Mouse (Mus musculus): ENCODE data around the gene Rnf41. TPM values are rescaled to one million over a fixed set of nuclear protein-coding genes. Genes with fewer than 3 reads are reported as not detected.
A peak's percentile ranks its signal among the peaks of the same experiment; 100 is the strongest.

Gene Rnf41
- total and polyA plus RNA-seq, 2 experiments: 5.1 to 5.9 TPM

- Histone ChIP-seq H3K4me1 (ENCODE audit: control insufficient read depth, insufficient read depth, low read length) (peaks cover 13% of the 10 kb centered on the region; the same call in 1 of the 2 replicates), H3K27ac (replicated peaks; ENCODE audit: insufficient read depth, low read depth, low read length) (no peak overlapping the region), H3K27me3 (ENCODE audit: control insufficient read depth, insufficient read depth, low read length) (no peaks in the 10 kb centered on the region), H3K79me2 (ENCODE audit: control insufficient read depth, insufficient read depth, low read length) (peaks cover 5% of the 10 kb centered on the region), H3K9ac (ENCODE audit: low read depth, low read length) (no peak overlapping the region), H3K36me3 (ENCODE audit: control insufficient read depth, insufficient read depth, low read length) (peaks cover 42% of the 10 kb centered on the region), H3K4me3 (ENCODE audit: insufficient read depth, low read depth, low read length) (no peak overlapping the region)
- no peak for DNase-seq (ENCODE audit: extremely low read depth, low read depth, low spot score)
- TF ChIP-seq CTCF (IDR thresholded peaks at IDR 0.05; ENCODE audit: low read depth, low read length) (no peak), POLR2A (IDR thresholded peaks at IDR 0.05; ENCODE audit: extremely low read depth, insufficient read depth, low read length) (no peak)
- WGBS: 92% methylated on average over 22 of the region's 22 CpGs
These were observed 76.6 kb downstream of the Rnf41 start for GRCm38 (mm10) chr10:128487861-128488712.

- DNase-seq (ENCODE audit: extremely low read depth, low read depth, low spot score): no peak
- H3K79me2 ChIP-seq (ENCODE audit: control insufficient read depth, insufficient read depth, low read length): peaks cover 5% of the 10 kb centered on the region
- WGBS: 90% methylated on average over 4 of the region's 4 CpGs
- H3K4me1 ChIP-seq (ENCODE audit: control insufficient read depth, insufficient read depth, low read length): peaks cover 13% of the 10 kb centered on the region; the same call in 1 of the 2 replicates
- TF ChIP-seq POLR2A (IDR thresholded peaks at IDR 0.05; ENCODE audit: extremely low read depth, insufficient read depth, low read length) (no peak), CTCF (IDR thresholded peaks at IDR 0.05; ENCODE audit: low read depth, low read length) (no peak)
- H3K36me3 ChIP-seq (ENCODE audit: control insufficient read depth, insufficient read depth, low read length): peaks cover 37% of the 10 kb centered on the region
- H3K27ac ChIP-seq (replicated peaks; ENCODE audit: insufficient read depth, low read depth, low read length): no peak overlapping the region
- H3K27me3 ChIP-seq (ENCODE audit: control insufficient read depth, insufficient read depth, low read length): no peaks in the 10 kb centered on the region
- H3K4me3 ChIP-seq (ENCODE audit: insufficient read depth, low read depth, low read length): no peak overlapping the region
- H3K9ac ChIP-seq (ENCODE audit: low read depth, low read length): no peak overlapping the region
These were observed 77.3 kb downstream of the Rnf41 start for GRCm38 (mm10) chr10:128488776-128489175.

- TF ChIP-seq POLR2A (IDR thresholded peaks at IDR 0.05; ENCODE audit: extremely low read depth, insufficient read depth, low read length) (no peak), CTCF (IDR thresholded peaks at IDR 0.05; ENCODE audit: low read depth, low read length) (no peak)
- Histone ChIP-seq H3K9ac (ENCODE audit: low read depth, low read length) (no peak overlapping the region), H3K4me1 (ENCODE audit: control insufficient read depth, insufficient read depth, low read length) (peaks cover 13% of the 10 kb centered on the region; the same call in 1 of the 2 replicates), H3K27me3 (ENCODE audit: control insufficient read depth, insufficient read depth, low read length) (no peaks in the 10 kb centered on the region), H3K36me3 (ENCODE audit: control insufficient read depth, insufficient read depth, low read length) (peaks cover 36% of the 10 kb centered on the region), H3K79me2 (ENCODE audit: control insufficient read depth, insufficient read depth, low read length) (peaks cover 5% of the 10 kb centered on the region), H3K4me3 (ENCODE audit: insufficient read depth, low read depth, low read length) (no peak overlapping the region), H3K27ac (replicated peaks; ENCODE audit: insufficient read depth, low read depth, low read length) (no peak overlapping the region)
- 52% methylated on average over 5 of the region's 5 CpGs for WGBS
- DNase-seq (ENCODE audit: extremely low read depth, low read depth, low spot score): peak; percentile 36
These were observed 77.9 kb downstream of the Rnf41 start for GRCm38 (mm10) chr10:128489380-128489779.

- H3K27me3 ChIP-seq (ENCODE audit: control insufficient read depth, insufficient read depth, low read length): no peaks in the 10 kb centered on the region
- peaks cover 36% of the 10 kb centered on the region for H3K36me3 ChIP-seq (ENCODE audit: control insufficient read depth, insufficient read depth, low read length)
- peaks cover 17% of the 10 kb centered on the region for H3K4me1 ChIP-seq (ENCODE audit: control insufficient read depth, insufficient read depth, low read length)
- no peak overlapping the region for H3K9ac ChIP-seq (ENCODE audit: low read depth, low read length)
- H3K27ac ChIP-seq (replicated peaks; ENCODE audit: insufficient read depth, low read depth, low read length): no peak overlapping the region
- peaks cover 5% of the 10 kb centered on the region for H3K79me2 ChIP-seq (ENCODE audit: control insufficient read depth, insufficient read depth, low read length)
- WGBS: 71% methylated on average over 4 of the region's 4 CpGs
- DNase-seq (ENCODE audit: extremely low read depth, low read depth, low spot score): no peak
- no peak overlapping the region for H3K4me3 ChIP-seq (ENCODE audit: insufficient read depth, low read depth, low read length)
- TF ChIP-seq POLR2A (IDR thresholded peaks at IDR 0.05; ENCODE audit: extremely low read depth, insufficient read depth, low read length) (no peak), CTCF (IDR thresholded peaks at IDR 0.05; ENCODE audit: low read depth, low read length) (no peak)
These were observed 78.3 kb downstream of the Rnf41 start for GRCm38 (mm10) chr10:128489785-128490184.

- WGBS: 41% methylated on average over 5 of the region's 5 CpGs
- no peaks in the 10 kb centered on the region for H3K27me3 ChIP-seq (ENCODE audit: control insufficient read depth, insufficient read depth, low read length)
- H3K4me3 ChIP-seq (ENCODE audit: insufficient read depth, low read depth, low read length): no peak overlapping the region
- H3K4me1 ChIP-seq (ENCODE audit: control insufficient read depth, insufficient read depth, low read length): peaks cover 21% of the 10 kb centered on the region
- TF ChIP-seq CTCF (IDR thresholded peaks at IDR 0.05; ENCODE audit: low read depth, low read length) (no peak), POLR2A (IDR thresholded peaks at IDR 0.05; ENCODE audit: extremely low read depth, insufficient read depth, low read length) (no peak)
- no peak overlapping the region for H3K27ac ChIP-seq (replicated peaks; ENCODE audit: insufficient read depth, low read depth, low read length)
- peaks cover 36% of the 10 kb centered on the region for H3K36me3 ChIP-seq (ENCODE audit: control insufficient read depth, insufficient read depth, low read length)
- H3K79me2 ChIP-seq (ENCODE audit: control insufficient read depth, insufficient read depth, low read length): peaks cover 5% of the 10 kb centered on the region
- DNase-seq (ENCODE audit: extremely low read depth, low read depth, low spot score): peak; percentile 21
- H3K9ac ChIP-seq (ENCODE audit: low read depth, low read length): no peak overlapping the region; the same call in 1 of the 2 replicates
These were observed 78.8 kb downstream of the Rnf41 start for GRCm38 (mm10) chr10:128490232-128490631.

GRCm38 (mm10) chr10:128490912-128491311, 79.5 kb downstream of the Rnf41 start:
- Histone ChIP-seq H3K27ac (replicated peaks; ENCODE audit: insufficient read depth, low read depth, low read length) (no peak overlapping the region), H3K27me3 (ENCODE audit: control insufficient read depth, insufficient read depth, low read length) (no peaks in the 10 kb centered on the region), H3K4me1 (ENCODE audit: control insufficient read depth, insufficient read depth, low read length) (peaks cover 21% of the 10 kb centered on the region), H3K79me2 (ENCODE audit: control insufficient read depth, insufficient read depth, low read length) (peaks cover 5% of the 10 kb centered on the region), H3K9ac (ENCODE audit: low read depth, low read length) (no peak overlapping the region), H3K4me3 (ENCODE audit: insufficient read depth, low read depth, low read length) (no peak overlapping the region), H3K36me3 (ENCODE audit: control insufficient read depth, insufficient read depth, low read length) (peaks cover 30% of the 10 kb centered on the region; the same call in 1 of the 2 replicates)
- DNase-seq (ENCODE audit: extremely low read depth, low read depth, low spot score): no peak
- WGBS: 54% methylated on average over 5 of the region's 5 CpGs
- TF ChIP-seq CTCF (IDR thresholded peaks at IDR 0.05; ENCODE audit: low read depth, low read length) (no peak), POLR2A (IDR thresholded peaks at IDR 0.05; ENCODE audit: extremely low read depth, insufficient read depth, low read length) (no peak)

Other genes starting within 250 kb of the Rnf41 start
- gene Rbms2, start 231.4 kb upstream of the Rnf41 start, total RNA-seq (2014; rRNA removed): 8.0 and 9.6 TPM in 2 replicates
- 21.2 and 23.2 TPM in 2 replicates for gene Rbms2, start 231.4 kb upstream of the Rnf41 start, polyA plus RNA-seq (2012; rRNA removed)
- 485 and 986 TPM in 2 replicates for gene Gls2, start 217.2 kb upstream of the Rnf41 start, total RNA-seq (2014; rRNA removed)
- gene Gls2, start 217.2 kb upstream of the Rnf41 start, polyA plus RNA-seq (2012; rRNA removed): 1,667 and 2,920 TPM in 2 replicates
- gene Spryd4, start 199.8 kb upstream of the Rnf41 start, total RNA-seq (2014; rRNA removed): 20.8 and 21.1 TPM in 2 replicates
- gene Spryd4, start 199.8 kb upstream of the Rnf41 start, polyA plus RNA-seq (2012; rRNA removed): 30.2 and 33.1 TPM in 2 replicates
- not detected in 2 replicates for gene Mip, start 185.8 kb upstream of the Rnf41 start, total RNA-seq (2014; rRNA removed)
- not detected in 2 replicates for gene Mip, start 185.8 kb upstream of the Rnf41 start, polyA plus RNA-seq (2012; rRNA removed)
- 1.6 and 1.7 TPM in 2 replicates for gene Timeless, start 179.6 kb upstream of the Rnf41 start, total RNA-seq (2014; rRNA removed)
- 0.75 and 1.1 TPM in 2 replicates for gene Timeless, start 179.6 kb upstream of the Rnf41 start, polyA plus RNA-seq (2012; rRNA removed)
- 201 and 227 TPM in 2 replicates for gene Apon, start 157.6 kb upstream of the Rnf41 start, total RNA-seq (2014; rRNA removed)
- 446 and 456 TPM in 2 replicates for gene Apon, start 157.6 kb upstream of the Rnf41 start, polyA plus RNA-seq (2012; rRNA removed)
- gene Apof, start 143.0 kb upstream of the Rnf41 start, total RNA-seq (2014; rRNA removed): 1,199 and 1,422 TPM in 2 replicates
- 2,021 and 2,079 TPM in 2 replicates for gene Apof, start 143.0 kb upstream of the Rnf41 start, polyA plus RNA-seq (2012; rRNA removed)
- 17.0 and 17.6 TPM in 2 replicates for gene Stat2, start 141.1 kb upstream of the Rnf41 start, total RNA-seq (2014; rRNA removed)
- gene Stat2, start 141.1 kb upstream of the Rnf41 start, polyA plus RNA-seq (2012; rRNA removed): 26.3 and 46.6 TPM in 2 replicates
- gene Il23a, start 112.9 kb upstream of the Rnf41 start, total RNA-seq (2014; rRNA removed): not detected in 2 replicates
- gene Il23a, start 112.9 kb upstream of the Rnf41 start, polyA plus RNA-seq (2012; rRNA removed): not detected in 2 replicates
- 9.1 and 11.8 TPM in 2 replicates for gene Pan2, start 108.3 kb upstream of the Rnf41 start, total RNA-seq (2014; rRNA removed)
- gene Pan2, start 108.3 kb upstream of the Rnf41 start, polyA plus RNA-seq (2012; rRNA removed): 12.7 and 20.3 TPM in 2 replicates
- gene Cnpy2, start 89.2 kb upstream of the Rnf41 start, total RNA-seq (2014; rRNA removed): 89.5 and 107 TPM in 2 replicates
- gene Cnpy2, start 89.2 kb upstream of the Rnf41 start, polyA plus RNA-seq (2012; rRNA removed): 69.0 and 72.0 TPM in 2 replicates
- 57.1 and 60.1 TPM in 2 replicates for gene Cs, start 73.9 kb upstream of the Rnf41 start, total RNA-seq (2014; rRNA removed)
- 99.6 and 115 TPM in 2 replicates for gene Cs, start 73.9 kb upstream of the Rnf41 start, polyA plus RNA-seq (2012; rRNA removed)
- gene Coq10a, start 42.7 kb upstream of the Rnf41 start, total RNA-seq (2014; rRNA removed): 19.9 and 20.7 TPM in 2 replicates
- 57.9 and 65.7 TPM in 2 replicates for gene Coq10a, start 42.7 kb upstream of the Rnf41 start, polyA plus RNA-seq (2012; rRNA removed)
- 5.6 and 9.3 TPM in 2 replicates for gene Ankrd52, start 34.5 kb upstream of the Rnf41 start, total RNA-seq (2014; rRNA removed)
- 11.8 and 14.8 TPM in 2 replicates for gene Ankrd52, start 34.5 kb upstream of the Rnf41 start, polyA plus RNA-seq (2012; rRNA removed)
- gene Slc39a5, start 10.4 kb upstream of the Rnf41 start, total RNA-seq (2014; rRNA removed): 2.4 and 3.2 TPM in 2 replicates
- 2.0 and 8.9 TPM in 2 replicates for gene Slc39a5, start 10.4 kb upstream of the Rnf41 start, polyA plus RNA-seq (2012; rRNA removed)
- 12.9 and 17.0 TPM in 2 replicates for gene Nabp2, start 165 bp upstream of the Rnf41 start, total RNA-seq (2014; rRNA removed)
- gene Nabp2, start 165 bp upstream of the Rnf41 start, polyA plus RNA-seq (2012; rRNA removed): 22.3 and 27.9 TPM in 2 replicates
- gene Smarcc2, start 47.6 kb downstream of the Rnf41 start, total RNA-seq (2014; rRNA removed): 13.8 and 21.9 TPM in 2 replicates
- 63.1 and 64.5 TPM in 2 replicates for gene Smarcc2, start 47.6 kb downstream of the Rnf41 start, polyA plus RNA-seq (2012; rRNA removed)
- gene Myl6, start 82.5 kb downstream of the Rnf41 start, total RNA-seq (2014; rRNA removed): 477 and 556 TPM in 2 replicates
- gene Myl6, start 82.5 kb downstream of the Rnf41 start, polyA plus RNA-seq (2012; rRNA removed): 553 and 575 TPM in 2 replicates
- gene Myl6b, start 87.0 kb downstream of the Rnf41 start, total RNA-seq (2014; rRNA removed): 0.28 and 0.47 TPM in 2 replicates
- gene Myl6b, start 87.0 kb downstream of the Rnf41 start, polyA plus RNA-seq (2012; rRNA removed): 1.1 and 1.6 TPM in 2 replicates
- gene Esyt1, start 114.2 kb downstream of the Rnf41 start, total RNA-seq (2014; rRNA removed): 7.9 and 10.7 TPM in 2 replicates
- 9.2 and 12.8 TPM in 2 replicates for gene Esyt1, start 114.2 kb downstream of the Rnf41 start, polyA plus RNA-seq (2012; rRNA removed)
- gene Zc3h10, start 136.1 kb downstream of the Rnf41 start, total RNA-seq (2014; rRNA removed): 3.2 and 4.4 TPM in 2 replicates
- 6.8 and 8.1 TPM in 2 replicates for gene Zc3h10, start 136.1 kb downstream of the Rnf41 start, polyA plus RNA-seq (2012; rRNA removed)
- 921 and 1,015 TPM in 2 replicates for gene Rpl41, start 137.6 kb downstream of the Rnf41 start, total RNA-seq (2014; rRNA removed)
- gene Rpl41, start 137.6 kb downstream of the Rnf41 start, polyA plus RNA-seq (2012; rRNA removed): 794 TPM in 2 replicates
- 24.7 and 30.0 TPM in 2 replicates for gene Pa2g4, start 154.3 kb downstream of the Rnf41 start, total RNA-seq (2014; rRNA removed)
- 17.6 and 17.8 TPM in 2 replicates for gene Pa2g4, start 154.3 kb downstream of the Rnf41 start, polyA plus RNA-seq (2012; rRNA removed)
- 92.9 and 115 TPM in 2 replicates for gene Erbb3, start 178.0 kb downstream of the Rnf41 start, total RNA-seq (2014; rRNA removed)
- gene Erbb3, start 178.0 kb downstream of the Rnf41 start, polyA plus RNA-seq (2012; rRNA removed): 37.4 and 37.9 TPM in 2 replicates
- 234 and 279 TPM in 2 replicates for gene Rps26, start 215.1 kb downstream of the Rnf41 start, total RNA-seq (2014; rRNA removed)
- 425 and 439 TPM in 2 replicates for gene Rps26, start 215.1 kb downstream of the Rnf41 start, polyA plus RNA-seq (2012; rRNA removed)
- gene Ikzf4, start 234.3 kb downstream of the Rnf41 start, total RNA-seq (2014; rRNA removed): 0.09 and 0.13 TPM in 2 replicates
- gene Ikzf4, start 234.3 kb downstream of the Rnf41 start, polyA plus RNA-seq (2012; rRNA removed): 0.60 and 0.80 TPM in 2 replicates

Data from liver, adult 2 months (tissue).